Mouse (Mus musculus) left cerebral cortex, postnatal 25 days (tissue): ENCODE data around the gene Cyp2d22. TPM values are rescaled to one million over a fixed set of nuclear protein-coding genes. Genes with fewer than 3 reads are reported as not detected.

Experiments used
- DNase-seq, 2 experiments: peaks; one replicate each; pipeline ENCODE4 v3.0.0; 2022; ENCODE audit warnings: low spot score in 2 of 2, mixed read lengths in 1 of 2
- intact Hi-C: fragments of 180-260 bp; cut with DNase I; formaldehyde crosslinking; loops from one replicate; pipeline ENCODE4 v1.15.1; 2025
- total RNA-seq, 2 experiments: library from RNA; stranded (reverse); gene quantifications; 2 replicates each; pipeline ENCODE4 v1.2.3; 2021

Gene Cyp2d22
- total RNA-seq, 2 experiments from 2014 or later: 34.4 TPM

DNA sequence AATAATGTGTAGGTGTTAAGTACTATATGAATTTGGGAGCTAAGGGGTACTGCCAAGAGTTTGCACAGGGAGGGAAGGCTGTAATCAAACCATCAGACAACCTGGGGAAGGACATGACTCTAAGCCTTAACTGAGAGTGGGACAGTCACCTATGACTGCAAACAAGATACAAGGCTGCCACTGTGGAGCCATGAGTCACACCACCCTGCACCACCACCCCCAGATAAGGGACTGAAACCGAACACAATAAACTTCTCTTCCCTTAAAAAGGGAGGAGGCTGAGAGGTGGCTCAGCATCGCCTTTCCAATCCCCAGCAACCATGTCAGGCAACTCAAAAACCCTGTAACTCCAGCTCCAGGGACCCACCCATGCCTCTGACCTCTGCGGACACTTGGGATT, 28.6 kb downstream of the Cyp2d22 start:
- DNase-seq: no peak

DNA sequence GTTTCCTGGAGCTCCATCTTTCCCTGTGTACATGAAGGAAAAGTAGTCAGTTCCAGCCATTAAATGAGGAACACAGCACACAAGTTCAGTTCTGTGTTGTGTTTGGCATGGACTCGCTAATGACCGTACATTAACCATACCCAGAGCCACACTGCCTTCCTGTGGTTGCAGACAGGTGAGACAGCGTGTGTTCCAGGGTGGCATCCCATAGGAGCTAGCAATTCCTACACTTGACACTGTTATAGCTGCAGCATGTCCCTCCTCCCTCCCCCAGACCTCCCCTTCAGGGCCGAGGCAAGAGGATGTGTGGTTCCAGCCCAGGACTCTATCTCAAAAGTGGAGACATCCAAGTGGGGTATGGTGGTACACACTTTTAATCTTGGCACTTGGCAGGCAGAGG, 29.7 kb downstream of the Cyp2d22 start:
- no peak for DNase-seq
- intact Hi-C loops: loop anchor here (10.0 kb wide), 1 partner anchor 794 kb away; the partner anchor contains the start of gene Poldip3

More for the DNA sequence above, 28.6 kb downstream of the Cyp2d22 start:
- intact Hi-C loops: loop anchor here (10.0 kb wide), 1 partner anchor 793 kb away; the partner anchor contains the start of gene Poldip3

DNA sequence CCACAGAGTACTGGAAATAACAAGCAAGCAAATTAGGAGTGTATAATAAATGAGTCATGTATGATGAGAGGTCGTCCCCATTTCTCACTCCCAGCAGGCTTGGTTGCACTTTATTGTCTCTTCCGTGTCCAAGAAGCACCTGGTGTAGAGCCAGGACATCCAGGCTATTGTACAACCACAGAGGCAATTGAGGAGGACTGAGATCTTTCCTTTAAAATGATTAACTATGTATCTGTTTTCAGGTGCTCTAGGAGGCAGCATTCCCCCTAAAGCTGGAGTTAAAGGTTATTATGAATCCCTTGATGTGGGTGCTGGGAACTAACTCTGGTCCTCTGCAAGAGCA, 31.1 kb downstream of the Cyp2d22 start:
- DNase-seq: no peak
- intact Hi-C loops: no loop called here

DNA sequence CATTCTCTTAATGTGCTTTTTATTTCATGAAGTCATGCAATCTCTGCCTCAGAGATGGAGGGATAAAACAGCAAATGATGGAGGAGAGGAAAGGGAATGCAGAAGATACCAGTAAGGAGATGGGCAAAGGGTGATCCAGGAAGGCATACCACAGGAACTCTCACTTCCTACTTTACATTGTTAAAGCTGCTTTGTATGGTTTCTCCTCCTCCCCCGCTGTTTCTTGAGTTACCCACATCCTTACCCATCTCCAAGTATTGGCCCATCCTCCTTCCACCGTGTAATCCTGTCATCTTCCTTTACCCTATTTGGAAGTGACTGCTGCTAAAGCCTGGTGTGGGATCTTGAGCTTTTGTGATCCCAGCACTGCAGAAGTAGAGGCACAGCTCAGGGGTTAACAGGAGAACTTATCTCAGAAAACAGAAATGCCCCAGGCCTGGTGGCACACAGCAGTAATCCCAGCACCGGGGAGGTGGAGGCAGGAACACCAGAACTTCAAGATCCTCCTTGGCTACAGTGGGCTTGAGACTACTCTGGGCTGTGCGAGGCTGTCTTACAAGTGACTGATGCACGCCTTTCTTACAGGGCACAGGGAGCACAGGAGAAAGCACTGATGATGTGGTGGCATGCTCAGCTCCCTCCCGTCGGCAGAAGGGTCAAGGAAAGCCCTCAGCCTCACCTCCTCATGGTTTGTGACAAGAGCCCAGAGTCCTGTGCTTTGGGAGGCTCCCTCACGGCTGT, 31.6 kb downstream of the Cyp2d22 start:
- no peak for DNase-seq
- intact Hi-C loops: no loop called here

DNA sequence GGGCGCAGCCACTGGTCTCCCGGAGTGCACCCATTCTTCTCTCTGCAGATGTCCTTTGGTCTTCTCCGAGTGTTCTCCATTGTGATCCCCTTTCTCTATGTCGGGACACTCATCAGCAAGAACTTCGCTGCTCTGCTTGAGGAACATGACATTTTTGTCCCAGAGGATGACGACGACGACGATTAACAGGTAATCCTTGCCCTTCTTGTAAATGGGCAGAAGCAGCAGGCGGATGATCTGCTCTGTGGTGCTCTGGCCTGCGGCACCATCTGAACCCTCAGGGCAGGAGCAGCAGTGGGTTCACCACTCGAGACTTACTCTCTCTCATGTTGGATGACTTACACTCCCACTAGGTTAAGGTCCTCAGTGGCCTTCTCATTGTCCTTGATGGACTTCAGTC, 32.2 kb downstream of the Cyp2d22 start:
- intact Hi-C loops: no loop called here
- DNase-seq: no peak

DNA sequence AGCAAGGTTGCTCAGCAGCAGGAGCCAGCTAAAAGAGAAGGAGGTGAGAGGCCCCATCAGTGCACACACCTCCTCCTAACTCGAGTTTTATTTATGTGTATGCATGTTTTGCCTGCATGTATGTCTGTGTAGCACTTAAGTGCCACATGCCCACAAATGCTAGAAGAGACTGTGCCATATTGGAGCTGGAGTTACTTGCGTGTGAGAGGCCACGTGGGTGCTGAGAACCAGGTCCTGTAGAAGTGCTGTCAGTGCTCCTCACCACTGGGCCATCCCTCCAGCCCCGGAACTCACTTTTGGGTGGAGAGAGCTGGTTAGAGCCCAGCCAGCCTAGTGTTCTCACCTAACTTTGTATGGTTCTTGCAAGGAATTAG, 32.8 kb downstream of the Cyp2d22 start:
- intact Hi-C loops: no loop called here
- DNase-seq: no peak

DNA sequence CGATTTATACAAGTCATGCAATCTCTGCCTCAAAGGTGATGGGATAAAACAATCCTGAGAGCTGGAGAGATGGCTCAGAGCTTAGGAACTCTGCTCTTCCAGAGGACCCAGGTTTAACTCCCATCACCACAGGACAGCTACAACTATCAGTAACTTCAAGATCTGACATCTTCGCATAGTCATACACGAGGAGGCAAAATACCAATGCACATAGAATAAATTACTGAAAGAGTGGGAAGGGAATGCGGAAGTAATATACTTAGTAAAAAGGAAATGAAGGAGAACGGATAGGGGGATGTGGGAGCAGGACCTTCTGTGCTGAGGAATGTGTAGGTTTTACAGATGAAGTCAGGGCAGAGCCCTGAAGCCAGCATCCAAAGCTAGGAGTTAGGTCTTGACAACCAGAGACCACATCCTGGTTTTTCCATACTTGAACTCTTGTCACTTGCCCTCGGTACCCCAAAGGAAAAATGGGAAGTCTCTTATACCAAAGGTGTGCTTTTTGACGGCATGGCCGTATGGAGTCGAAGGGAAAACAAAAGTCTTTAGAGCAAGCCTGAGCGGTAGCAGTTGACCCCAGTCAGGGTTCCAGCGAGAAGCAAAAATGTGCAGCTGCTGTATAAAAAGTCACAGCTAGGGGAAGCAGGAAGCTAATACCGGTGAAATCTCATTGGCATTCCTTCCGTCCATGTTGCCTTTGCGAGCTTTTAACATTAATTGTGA, 33.3 kb downstream of the Cyp2d22 start:
- intact Hi-C loops: no loop called here

DNA sequence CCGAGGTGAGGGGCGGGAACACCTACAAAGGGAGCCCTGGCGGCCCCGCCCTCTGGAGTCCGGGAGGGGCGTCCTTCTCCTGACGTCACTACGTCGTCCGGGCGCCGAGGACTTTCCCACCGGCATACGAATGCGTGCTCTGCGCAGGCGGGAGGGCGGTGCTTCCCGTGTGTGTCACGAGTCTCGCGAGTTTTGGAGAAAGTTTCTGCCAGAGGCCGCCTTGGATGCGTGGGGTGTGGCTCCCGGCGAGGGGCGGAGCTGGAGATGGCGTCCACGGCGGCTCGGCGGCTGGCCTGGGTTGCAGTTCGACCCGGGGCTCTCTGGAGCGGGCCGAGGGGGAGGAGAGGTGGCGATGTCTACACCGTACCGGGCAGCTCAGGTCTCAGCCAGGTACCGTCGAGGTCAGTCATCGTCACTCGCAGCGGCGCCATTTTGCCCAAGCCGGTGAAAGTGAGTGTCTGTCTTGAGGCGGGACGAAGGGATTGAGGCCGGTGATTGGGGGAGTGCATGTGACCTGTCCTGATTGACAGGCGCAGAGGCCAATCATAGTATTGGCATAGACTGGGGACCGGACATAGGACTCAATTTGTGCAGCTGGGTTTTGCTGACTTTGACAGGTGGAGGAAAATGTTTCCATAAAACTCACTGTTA, 34.1 kb downstream of the Cyp2d22 start:
- intact Hi-C loops: no loop called here
- peak; percentile 99 to 100 for DNase-seq

More for the DNA sequence above, 33.3 kb downstream of the Cyp2d22 start:
- no peak for DNase-seq

DNA sequence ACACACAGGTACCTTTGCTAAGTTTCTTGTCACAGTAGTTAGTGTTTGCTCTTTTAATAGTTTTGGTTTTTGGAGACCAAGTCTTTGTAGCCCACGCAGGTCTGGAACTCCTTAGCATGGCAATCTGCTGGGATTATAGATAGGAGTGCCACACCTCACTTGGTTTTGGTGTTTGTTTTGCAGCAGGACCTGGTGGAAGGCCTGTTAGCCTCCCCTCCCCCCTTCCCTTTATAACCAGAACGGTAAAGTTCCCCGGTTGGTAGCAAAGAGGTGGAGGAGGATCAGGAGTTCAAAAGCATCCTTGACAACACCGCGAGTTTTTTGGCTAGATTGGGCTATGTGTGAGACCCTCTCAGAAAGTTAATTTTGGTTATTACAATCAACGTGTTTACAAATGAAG, 35.1 kb downstream of the Cyp2d22 start:
- DNase-seq: no peak
- intact Hi-C loops: no loop called here

DNA sequence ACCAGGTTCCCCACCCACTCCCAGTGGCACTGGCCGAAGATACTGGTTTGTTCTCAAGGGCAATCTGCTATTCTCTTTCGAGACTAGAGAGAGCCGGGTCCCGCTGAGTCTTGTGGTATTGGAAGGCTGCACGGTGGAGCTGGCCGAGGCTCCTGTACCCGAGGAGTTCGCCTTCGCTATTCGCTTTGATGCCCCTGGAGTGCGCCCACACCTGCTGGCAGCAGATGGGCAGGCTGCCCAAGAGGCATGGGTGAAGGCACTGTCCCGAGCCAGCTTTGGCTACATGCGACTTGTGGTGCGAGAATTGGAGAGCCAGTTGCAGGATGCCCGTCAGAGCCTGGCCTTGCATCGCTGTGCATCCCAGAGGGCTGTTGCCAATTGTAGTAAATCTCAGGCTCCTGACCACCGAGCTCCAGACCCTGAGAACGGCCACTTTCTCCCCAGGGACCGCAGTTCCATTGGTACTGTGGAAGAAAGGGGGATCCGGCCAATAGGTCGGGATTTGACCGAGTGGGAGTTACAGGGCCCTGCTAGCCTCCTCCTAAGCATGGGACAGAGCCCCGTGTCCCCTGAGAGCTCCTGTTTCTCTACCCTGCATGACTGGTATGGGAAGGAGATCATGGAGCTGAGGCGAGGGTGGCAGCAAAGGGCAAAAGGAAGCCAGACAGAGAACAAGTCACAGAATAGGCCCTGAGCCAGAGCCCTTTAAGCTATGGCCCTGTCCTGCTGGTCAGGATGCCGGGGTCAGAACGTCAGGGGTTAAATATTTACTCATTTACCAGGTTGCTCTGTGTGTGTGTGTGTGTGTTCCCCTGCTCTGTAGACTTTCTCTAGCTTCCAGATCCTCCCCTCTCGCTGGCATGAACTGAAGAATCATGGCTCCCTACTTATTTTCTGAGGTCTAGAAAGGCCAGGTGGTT, 36.4 kb downstream of the Cyp2d22 start:
- intact Hi-C loops: no loop called here
- no peak for DNase-seq

DNA sequence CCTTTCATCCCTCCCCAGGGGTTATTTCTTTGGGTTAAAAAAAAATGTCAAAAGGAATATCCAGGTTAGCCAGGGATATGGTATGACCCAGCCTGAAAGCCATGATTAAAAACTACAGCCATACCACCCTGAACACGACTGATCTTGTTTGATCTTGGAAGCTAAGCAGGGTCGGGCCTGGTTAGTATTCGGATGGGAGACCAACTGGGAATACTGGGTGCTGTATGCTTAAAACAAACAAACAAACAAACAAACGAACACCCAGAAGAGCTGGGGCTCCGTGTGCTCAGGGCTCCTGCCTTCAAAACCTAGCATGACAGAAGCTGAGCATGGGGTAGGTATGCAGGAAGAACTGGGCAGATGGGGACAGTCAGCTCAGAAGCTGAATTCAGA, 37.5 kb downstream of the Cyp2d22 start:
- no peak for DNase-seq
- intact Hi-C loops: no loop called here

DNA sequence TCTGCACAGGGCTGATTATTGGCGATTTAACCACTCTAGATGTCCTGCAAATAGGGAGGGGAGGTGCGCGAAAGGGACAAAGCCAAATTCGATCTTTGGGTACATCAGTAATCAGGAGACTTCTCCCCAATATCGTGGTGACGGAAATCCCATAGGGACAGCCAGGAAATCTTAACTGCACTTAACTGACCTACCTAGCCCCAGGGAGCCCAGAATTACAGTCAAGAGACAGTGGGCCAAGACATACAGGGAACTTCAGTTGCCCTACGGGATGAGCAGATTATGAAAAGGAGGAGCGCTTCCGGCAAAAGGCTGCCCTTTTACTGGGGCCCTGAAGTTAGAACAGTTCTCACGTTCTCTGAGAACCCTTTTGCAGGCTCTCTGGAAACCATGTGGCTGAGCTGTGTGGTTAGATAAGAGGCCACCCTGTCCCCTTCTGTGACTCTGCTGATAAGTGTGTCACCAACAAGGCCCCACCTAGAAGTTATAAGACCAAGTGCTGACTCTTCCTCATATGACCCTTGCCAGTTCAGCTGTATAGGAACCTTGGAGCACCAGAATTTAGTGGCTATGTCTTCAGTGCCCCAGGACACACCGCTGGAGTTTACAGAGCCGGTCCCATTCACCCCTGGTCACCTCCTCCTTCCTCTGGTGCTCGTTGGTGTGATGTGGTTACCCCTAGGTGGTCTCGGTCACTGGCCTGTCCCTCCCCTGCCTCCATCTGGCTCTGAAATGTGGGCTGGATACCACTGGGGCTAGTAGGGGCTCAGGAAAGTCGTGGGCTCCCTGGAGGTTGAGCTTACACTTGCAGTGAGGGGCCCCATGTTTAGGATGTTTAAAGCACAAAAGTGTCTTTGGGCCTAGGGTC, 38.2 kb downstream of the Cyp2d22 start:
- no peak for DNase-seq
- intact Hi-C loops: no loop called here

DNA sequence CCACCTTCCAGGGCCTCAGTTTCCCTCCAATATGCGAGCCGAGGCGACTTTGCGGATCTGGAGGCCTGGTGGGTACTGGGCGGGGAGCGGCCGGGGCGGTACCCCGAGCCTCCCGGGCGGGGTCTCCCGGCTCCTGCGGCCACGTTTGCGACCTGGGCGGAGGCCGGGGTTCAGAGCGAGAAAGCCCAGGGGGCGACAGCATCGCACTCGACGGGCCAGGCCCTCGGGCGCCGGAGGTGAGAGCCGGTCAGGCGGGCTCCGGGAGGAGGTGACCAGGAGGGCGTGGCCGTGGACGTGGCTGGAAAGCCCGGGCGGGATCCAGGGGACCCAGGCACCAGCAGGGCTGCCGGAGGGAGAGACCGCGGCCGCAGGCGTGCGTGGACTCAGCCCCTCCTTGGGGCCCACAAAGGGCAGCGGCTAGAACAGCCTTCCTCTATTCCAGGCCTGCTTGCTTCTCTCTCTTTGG, 39.0 kb downstream of the Cyp2d22 start:
- no peak for DNase-seq
- intact Hi-C loops: no loop called here

DNA sequence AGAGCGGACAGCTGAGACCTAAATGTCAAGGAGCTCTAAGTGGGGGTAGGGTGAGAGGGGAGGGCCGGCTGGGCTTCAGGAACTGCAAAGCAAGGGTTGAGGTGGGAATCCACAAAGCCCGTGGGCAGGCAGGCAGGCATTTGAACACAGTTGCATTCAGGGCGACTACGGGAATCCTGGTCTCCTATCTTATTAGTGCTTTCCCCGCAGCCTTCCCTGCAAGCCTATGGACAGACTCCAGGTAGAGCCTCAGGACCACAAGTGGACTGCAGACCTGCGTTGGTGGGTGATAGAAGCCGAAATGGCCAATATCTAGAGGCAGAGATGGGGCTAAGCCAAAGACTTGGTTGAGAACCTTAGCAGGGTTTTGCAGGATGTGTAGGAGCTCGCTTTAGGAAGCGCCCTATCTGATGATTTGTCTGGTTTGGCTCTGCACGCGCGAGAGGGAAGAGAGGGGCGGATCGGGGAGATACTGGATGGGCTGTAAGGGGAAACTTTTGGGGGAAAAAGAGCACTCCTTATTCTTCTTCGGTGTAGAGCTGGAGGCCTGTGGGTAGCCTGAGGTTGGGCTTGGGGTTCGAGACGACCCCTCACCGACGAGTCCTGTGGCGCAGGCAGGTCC, 39.5 kb downstream of the Cyp2d22 start:
- DNase-seq: no peak
- intact Hi-C loops: no loop called here

DNA sequence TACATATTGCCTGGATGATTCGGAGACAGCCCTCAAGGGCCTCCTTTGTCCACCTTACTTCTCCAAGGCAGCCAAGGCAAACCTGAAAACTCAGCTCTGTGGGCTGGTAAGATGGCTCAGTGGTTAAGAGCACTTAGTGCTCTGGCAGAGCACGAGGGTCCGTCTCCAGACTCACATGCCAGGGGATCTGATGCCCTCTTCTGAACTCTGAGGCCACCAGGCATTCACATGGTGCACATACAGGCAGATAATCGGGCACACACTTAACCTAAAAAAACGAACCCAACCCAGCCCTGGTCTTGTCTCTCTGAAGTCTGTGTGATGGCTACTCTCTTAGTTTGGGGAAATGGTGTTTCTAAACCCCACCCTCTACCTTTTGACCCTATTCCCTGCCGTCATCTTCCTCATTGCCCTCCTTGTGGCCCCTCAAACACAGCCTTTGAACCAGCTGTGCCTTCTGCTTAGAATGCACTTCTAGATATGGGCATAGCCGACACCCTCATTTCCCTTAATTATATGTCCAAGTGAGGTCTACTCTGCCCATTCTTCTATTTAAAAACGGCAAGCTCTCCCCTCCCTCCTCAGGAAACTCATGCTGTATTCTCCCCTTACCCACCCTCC, 40.3 kb downstream of the Cyp2d22 start:
- intact Hi-C loops: loop anchor here (5.0 kb wide), 1 partner anchor 62 kb away; no protein-coding TSS in a partner anchor

DNA sequence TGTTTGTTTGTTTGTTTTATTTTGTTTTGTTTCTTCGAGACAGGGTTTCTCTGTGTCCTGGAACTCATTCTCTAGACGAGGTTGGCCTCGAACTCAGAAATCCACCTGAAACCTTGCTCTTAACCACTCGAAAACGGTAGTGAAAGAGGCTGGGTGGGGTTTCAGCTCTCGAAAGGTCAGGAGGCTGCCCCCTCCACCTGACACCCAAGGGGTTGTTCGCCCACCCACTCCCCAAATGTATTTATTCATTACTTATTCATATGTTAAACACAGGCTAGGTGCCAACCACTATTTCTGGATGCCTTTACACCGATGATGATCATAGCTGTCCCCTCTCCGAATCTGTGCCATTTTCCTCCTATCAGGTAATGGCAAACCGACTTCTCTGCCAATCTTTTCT, 40.9 kb downstream of the Cyp2d22 start:
- intact Hi-C loops: loop anchor here (5.0 kb wide), 1 partner anchor 62 kb away; no protein-coding TSS in a partner anchor

More for the DNA sequence above, 40.3 kb downstream of the Cyp2d22 start:
- no peak for DNase-seq

DNA sequence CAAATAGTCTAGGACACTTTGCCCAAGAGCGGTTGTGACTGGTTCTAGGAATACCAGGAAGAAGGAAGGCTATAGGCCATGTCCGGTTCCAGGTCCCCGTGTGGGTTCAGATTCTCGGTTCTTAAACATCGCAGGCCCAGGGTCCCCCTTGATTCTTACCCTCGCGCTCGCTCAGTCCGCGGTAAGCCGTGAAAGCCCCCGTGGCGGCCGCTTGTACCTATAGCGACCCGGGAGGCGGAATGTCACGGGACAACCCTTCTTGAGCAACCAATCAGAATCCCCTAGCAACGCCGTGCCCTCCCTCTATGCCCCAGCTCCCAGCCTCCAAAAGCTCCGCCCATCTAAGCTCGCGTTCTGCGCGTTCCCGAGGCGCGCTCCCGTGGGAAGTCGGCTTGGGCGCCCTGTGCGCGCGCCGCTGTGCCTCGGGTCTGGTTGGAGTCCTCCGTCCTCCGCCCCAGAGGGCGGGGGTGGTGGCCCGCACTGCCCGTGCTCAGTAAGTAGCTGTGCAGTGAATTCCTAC, 41.4 kb downstream of the Cyp2d22 start, which contains the start of the genes Naga, Pheta2 and Smdt1:
Gene Naga (minus strand): TSS at position 333 of the 520 bp plus-strand sequence.
Gene Pheta2 (plus strand): TSS at position 350 of the 520 bp plus-strand sequence.
Gene Smdt1 (plus strand): TSS at position 367 of the 520 bp plus-strand sequence.
- intact Hi-C loops: loop anchor here (5.0 kb wide), 1 partner anchor 61 kb away; no protein-coding TSS in a partner anchor
- peak; percentile 92 to 96 for DNase-seq

More for the DNA sequence above, 40.9 kb downstream of the Cyp2d22 start:
- no peak for DNase-seq
